Mouse (Mus musculus) CH12.LX (cell line): ENCODE data around the gene Cntln. TPM values are rescaled to one million over a fixed set of nuclear protein-coding genes. Genes with fewer than 3 reads are reported as not detected.

Source experiments
- DNase-seq: peaks from one replicate; pipeline ENCODE4 v3.0.0-alpha.2; 2013; ENCODE audit errors: extremely low read depth
- H3K27ac ChIP-seq: 2 replicates; pipeline ENCODE4 v1.5.1; 2012; ENCODE audit warnings: low read depth, mild to moderate bottlenecking, control low read depth, moderate library complexity; ENCODE audit not compliant: insufficient read depth
- H3K27me3 ChIP-seq: replicated peaks from 2 replicates; pipeline ENCODE3; 2012; ENCODE audit warnings: inconsistent platforms
- H3K36me3 ChIP-seq, 2 experiments: replicated peaks in 1 of 2; 2 replicates each; pipeline versions ENCODE3 to v1.6.1; 2012; ENCODE audit warnings: inconsistent platforms in 1 of 2, low read length in 1 of 2, mild to moderate bottlenecking in 1 of 2, mixed read lengths in 1 of 2, moderate library complexity in 1 of 2; ENCODE audit not compliant: control insufficient read depth in 1 of 2, insufficient read depth in 1 of 2
- H3K4me1 ChIP-seq, 2 experiments: 2 replicates each; pipeline ENCODE4 v1.6.1; 2012; ENCODE audit warnings: inconsistent platforms in 1 of 2, moderate library complexity in 1 of 2; ENCODE audit not compliant: insufficient read depth in 2 of 2, control insufficient read depth in 1 of 2
- H3K4me2 ChIP-seq: 2 replicates; pipeline ENCODE4 v1.6.1; 2012; ENCODE audit warnings: low read depth, mild to moderate bottlenecking, control low read depth; ENCODE audit not compliant: poor library complexity, insufficient read depth, severe bottlenecking
- H3K4me3 ChIP-seq, 3 experiments: fragments of 150-350 bp in 1 of 3; sonication (generic) in 1 of 3; replicated peaks in 1 of 3; 2 replicates each; pipeline versions ENCODE3 to v1.5.1; 2011 to 2012; ENCODE audit warnings: low read depth in 2 of 3, low read length in 2 of 3, mild to moderate bottlenecking in 2 of 3, moderate library complexity in 2 of 3, control low read depth in 1 of 3, improper control_type of control experiment in 1 of 3, inconsistent platforms in 1 of 3, mixed read lengths in 1 of 3; ENCODE audit not compliant: poor library complexity in 1 of 3
- H3K79me2 ChIP-seq: replicated peaks from 2 replicates; pipeline ENCODE4 v1.6.1; 2012; ENCODE audit warnings: mild to moderate bottlenecking, moderate library complexity; ENCODE audit not compliant: control insufficient read depth, poor library complexity, insufficient read depth, severe bottlenecking; ENCODE audit errors: extremely low read depth
- H3K9ac ChIP-seq: 2 replicates; pipeline ENCODE4 v1.6.1; 2012; ENCODE audit warnings: low read depth, mild to moderate bottlenecking, control low read depth, moderate library complexity; ENCODE audit not compliant: insufficient read depth
- H3K9me3 ChIP-seq: replicated peaks from 2 replicates; pipeline ENCODE3; 2012; ENCODE audit warnings: low read length, inconsistent platforms, mixed read lengths
- BHLHE40 ChIP-seq: IDR thresholded peaks from 2 replicates; pipeline ENCODE4 v1.6.1; 2011; ENCODE audit warnings: mild to moderate bottlenecking, low read depth, low read length, improper control_type of control experiment
- ELF1 ChIP-seq: IDR thresholded peaks from 2 replicates; pipeline ENCODE4 v1.6.1; 2014; ENCODE audit warnings: low read depth, mild to moderate bottlenecking, inconsistent platforms, low read length, improper control_type of control experiment
- NELFE ChIP-seq: IDR thresholded peaks from 2 replicates; pipeline ENCODE4 v1.6.1; 2011; ENCODE audit warnings: low read depth, low read length, improper control_type of control experiment
- NRF1 ChIP-seq: IDR thresholded peaks from 2 replicates; pipeline ENCODE4 v1.6.1; 2014; ENCODE audit warnings: low read depth, mild to moderate bottlenecking, inconsistent platforms, low read length, improper control_type of control experiment, moderate library complexity
- SIN3A ChIP-seq: IDR thresholded peaks from 2 replicates; pipeline ENCODE4 v1.6.1; 2012; ENCODE audit warnings: low read length, improper control_type of control experiment, inconsistent platforms
- TBP ChIP-seq: conservative IDR thresholded peaks from 2 replicates; pipeline ENCODE4 v1.6.1; 2011; ENCODE audit warnings: low read depth, low read length, improper control_type of control experiment
- ZNF384 ChIP-seq: IDR thresholded peaks from 2 replicates; pipeline ENCODE4 v1.6.1; 2012; ENCODE audit warnings: low read depth, low read length, improper control_type of control experiment, inconsistent platforms
- dilution Hi-C: fragments of 300-500 bp; cut with MboI; formaldehyde crosslinking; loops from 2 replicates; pipeline ENCODE4 v1.14.3; 2020; ENCODE audit warnings: low sequenced_read_pairs; ENCODE audit not compliant: extremely low pct_unique_long_range_greater_than_20kb, extremely low pct_ligation_motif_present
- in situ Hi-C: fragments of 300-500 bp; cut with MboI; formaldehyde crosslinking; loops from 3 replicates; pipeline ENCODE4 v1.14.3; 2019; ENCODE audit warnings: low sequenced_read_pairs, low pct_ligation_motif_present, low pct_unique_long_range_greater_than_20kb, mixed read lengths
- polyA plus RNA-seq: library from polyadenylated mRNA; unstranded; fragments of >175 nt; gene quantifications from 2 replicates; pipeline ENCODE4 v1.2.1, GENCODE M21; 2012; ENCODE audit warnings: low read depth; ENCODE audit not compliant: insufficient read length
- total RNA-seq, 2 experiments: library from RNA; depleted of rRNA; stranded (reverse); fragments of 300-350 nt in 1 of 2; fragments of >200 nt in 1 of 2; gene quantifications; 2 replicates each; pipeline ENCODE4 v1.2.3; 2012 to 2014

Gene Cntln
- total and polyA plus RNA-seq, 3 experiments, result not detected

DNA sequence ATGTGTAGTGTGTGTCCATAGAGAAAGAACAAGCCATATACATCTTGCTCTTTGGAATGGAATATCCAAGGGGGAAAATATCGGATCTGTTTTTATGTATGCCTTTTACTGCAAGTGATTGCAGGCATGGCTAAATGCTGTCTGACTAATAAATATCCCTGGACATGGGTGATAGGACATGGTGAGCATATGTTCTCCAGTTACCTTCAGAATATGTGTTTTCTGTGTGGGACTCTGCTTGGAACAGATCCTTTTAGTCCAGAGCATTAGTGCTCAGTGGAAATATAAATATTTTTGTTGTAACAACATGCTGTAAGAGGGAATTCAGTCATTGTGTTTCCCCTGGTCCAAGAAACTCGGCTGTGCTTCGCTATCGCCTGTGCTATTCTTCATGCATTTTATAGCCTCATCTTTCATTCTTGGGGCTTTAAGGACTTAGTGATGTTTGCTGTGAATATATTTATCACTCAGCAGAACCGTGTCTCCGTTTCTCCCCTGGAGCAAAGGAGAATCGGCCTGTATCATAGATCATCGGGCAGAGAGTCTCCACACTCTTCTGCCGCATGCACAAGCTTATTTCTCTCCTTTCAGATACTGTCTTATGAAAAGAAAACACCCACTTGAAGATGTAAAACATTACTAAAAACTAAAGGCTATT is 294.4 kb downstream of the Cntln start:
- Histone ChIP-seq H3K4me3 (no peak overlapping the region), H3K27me3 (no peaks in the 10 kb centered on the region), H3K9me3 (peaks cover 40% of the 10 kb centered on the region), H3K4me2 (no peak overlapping the region), H3K4me1 (no peaks in the 10 kb centered on the region), H3K27ac (no peak overlapping the region), H3K9ac (no peak overlapping the region), H3K79me2 (no peaks in the 10 kb centered on the region), H3K36me3 (no peaks in the 10 kb centered on the region)
- in situ Hi-C loops, result no loop called here
- TF ChIP-seq BHLHE40 (no peak), ELF1 (no peak), NRF1 (no peak), ZNF384 (no peak), NELFE (no peak), TBP (no peak), SIN3A (no peak)
- no peak for DNase-seq
- dilution Hi-C loops, result no loop called here

Other genes with a start within 250 kb of the Cntln start
- not detected in 2 replicates for gene Bnc2, start 209.0 kb upstream of the Cntln start, total RNA-seq (2012; rRNA removed)
- not detected in 2 replicates for gene Bnc2, start 209.0 kb upstream of the Cntln start, total RNA-seq (2014; rRNA removed)
- gene Bnc2, start 209.0 kb upstream of the Cntln start, polyA plus RNA-seq, result not detected in 2 replicates